Mouse (Mus musculus): ENCODE results near the gene Ttll7.

DNA sequence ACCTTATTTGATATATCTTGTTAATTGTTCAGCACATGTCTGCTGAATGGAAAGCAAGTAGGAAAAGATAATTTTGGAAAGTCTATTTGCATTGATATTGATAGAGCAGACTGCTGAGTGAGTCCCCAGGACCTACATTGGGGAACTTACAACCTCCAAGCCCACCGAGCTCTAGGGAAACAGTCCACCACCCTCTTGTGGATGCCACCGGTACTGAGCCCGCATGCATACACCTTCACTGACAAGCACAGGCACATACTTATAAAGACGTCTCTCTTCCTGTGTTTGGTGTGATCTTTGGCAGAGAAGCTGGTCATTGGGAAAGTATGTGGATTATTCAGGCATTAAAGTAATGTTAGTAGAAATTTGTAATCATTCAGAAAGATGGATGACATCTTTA is 14.4 kb downstream of the Ttll7 start:
- TF ChIP-seq GATA1 (IDR thresholded peaks at IDR 0.05; ENCODE audit: borderline replicate concordance, low read length) (no peak), FLI1 (IDR thresholded peaks at IDR 0.05; ENCODE audit: low read length) (no peak)
